Mouse (Mus musculus) cerebellum, adult 2 months (tissue): Measurements from ENCODE around the gene Ythdf1.

Experiments
- CTCF ChIP-seq: fragments of 200-500 bp; IDR thresholded peaks from 2 replicates; pipeline ENCODE4 v1.5.1; 2011; ENCODE audit warnings: low read depth, mild to moderate bottlenecking, control low read depth, low read length, moderate library complexity, borderline replicate concordance; ENCODE audit not compliant: insufficient read depth
- POLR2A ChIP-seq: fragments of 200-500 bp; IDR thresholded peaks from 2 replicates; pipeline ENCODE4 v1.6.1; 2011; ENCODE audit warnings: low read length, control low read depth, borderline replicate concordance; ENCODE audit not compliant: insufficient read depth

DNA sequence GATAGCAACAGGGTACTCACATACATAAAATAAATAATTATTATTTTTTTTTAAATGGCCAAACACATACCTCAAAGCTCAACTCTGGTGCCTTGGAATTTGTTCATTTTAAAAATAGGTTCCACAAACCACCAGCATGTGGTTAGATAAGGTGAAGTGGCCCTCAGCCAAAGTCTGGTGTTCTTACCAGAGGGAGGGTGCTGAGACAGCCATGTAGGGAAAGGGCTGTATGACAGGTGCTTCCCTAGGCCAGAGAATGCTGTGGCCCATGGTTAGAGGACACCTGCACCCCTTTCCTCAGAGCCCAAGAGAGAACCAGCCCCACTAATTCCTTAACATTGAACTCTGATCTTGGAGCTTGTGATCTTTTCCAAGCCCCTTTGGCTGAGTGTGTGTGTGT lies 19.4 kb upstream of the Ythdf1 start:
- TF ChIP-seq CTCF (no peak), POLR2A (no peak)
